19 mouse cellular contexts compared by ENCODE assay signal in genomic region chr2:39338832-39339649, GRCm38 (mm10).
A peak's percentile ranks its signal among the peaks of the same experiment; 100 is the strongest.
DNase-seq lines count a peak whose midpoint lies in the region; ATAC-seq and TF ChIP-seq lines count a peak whose summit lies in the region.
"Had no signal": no experiment of that assay in that cellular context is flagged by ENCODE, and none has a peak within 500 bp of the region (broad histone marks: within the 10 kb centered on the region; RNA-seq: fewer than 3 reads in every experiment).

No protein-coding gene starts in this region.

- no peaks in the 10 kb centered on the region for H3K36me3 ChIP-seq in midbrain, embryonic 11.5 days (ENCODE audit: control insufficient read depth, insufficient read depth, low read length)
- no peaks in the 10 kb centered on the region for H3K36me3 ChIP-seq in midbrain, embryonic 10.5 days
- H3K36me3 ChIP-seq in MEL (ENCODE audit: control insufficient read depth in 1 of 2, insufficient read depth in 2 of 2, low read length in 2 of 2), result no peaks in the 10 kb centered on the region
- H3K36me3 ChIP-seq: heart, embryonic 15.5 days; hindbrain, embryonic 15.5 days; limb, embryonic 15.5 days; stomach, embryonic 15.5 days had no signal

- H3K9me3 ChIP-seq in midbrain, embryonic 11.5 days (ENCODE audit: control insufficient read depth, low read length), result no peaks in the 10 kb centered on the region
- H3K9me3 ChIP-seq in midbrain, embryonic 10.5 days (replicated peaks), result no peaks in the 10 kb centered on the region
- no peaks in the 10 kb centered on the region for H3K9me3 ChIP-seq in MEL (replicated peaks; ENCODE audit: insufficient read depth, low read length)
- H3K9me3 ChIP-seq: heart, embryonic 15.5 days; hindbrain, embryonic 15.5 days; limb, embryonic 15.5 days; stomach, embryonic 15.5 days had no signal

- H3K27me3 ChIP-seq in midbrain, embryonic 11.5 days (ENCODE audit: control insufficient read depth, insufficient read depth, low read length), result no peaks in the 10 kb centered on the region
- no peaks in the 10 kb centered on the region for H3K27me3 ChIP-seq in midbrain, embryonic 10.5 days (ENCODE audit: low read depth, poor library complexity, severe bottlenecking)
- H3K27me3 ChIP-seq in MEL (ENCODE audit: control insufficient read depth in 1 of 2, insufficient read depth in 2 of 2, low read length in 2 of 2), result peaks cover 1 to 3% of the 10 kb centered on the region in 2 experiments; a peak in 2 of 4 replicates
- H3K27me3 ChIP-seq: heart, embryonic 15.5 days; hindbrain, embryonic 15.5 days; limb, embryonic 15.5 days; stomach, embryonic 15.5 days had no signal

- no peak for TF ChIP-seq RAD21 in MEL (IDR thresholded peaks at IDR 0.05; ENCODE audit: low read depth, low read length)

- TF ChIP-seq POLR2A in MEL (IDR thresholded peaks at IDR 0.05; ENCODE audit: control insufficient read depth in 1 of 2, insufficient read depth in 1 of 2, low read depth in 1 of 2, low read length in 2 of 2, poor library complexity in 1 of 2), result no peak
- TF ChIP-seq POLR2A in brain, embryonic 14.5 days (IDR thresholded peaks at IDR 0.05; ENCODE audit: borderline replicate concordance, extremely low read depth, insufficient read depth, insufficient read length, poor library complexity, severe bottlenecking), result no peak

- no peak for TF ChIP-seq EP300 in MEL (IDR thresholded peaks at IDR 0.05; ENCODE audit: low read depth in 1 of 2, low read length in 2 of 2)

- H3K4me1 ChIP-seq in midbrain, embryonic 11.5 days (ENCODE audit: control insufficient read depth, insufficient read depth, low read length), result no peaks in the 10 kb centered on the region
- H3K4me1 ChIP-seq in midbrain, embryonic 10.5 days, result no peaks in the 10 kb centered on the region
- no peaks in the 10 kb centered on the region for H3K4me1 ChIP-seq in MEL (ENCODE audit: control insufficient read depth in 1 of 2, insufficient read depth in 2 of 2, low read length in 2 of 2)
- H3K4me1 ChIP-seq: heart, embryonic 15.5 days; hindbrain, embryonic 15.5 days; limb, embryonic 15.5 days; stomach, embryonic 15.5 days had no signal

- H3K4me2 ChIP-seq in midbrain, embryonic 11.5 days, result no peak overlapping the region
- H3K4me2 ChIP-seq: heart, embryonic 15.5 days; hindbrain, embryonic 15.5 days; limb, embryonic 15.5 days; stomach, embryonic 15.5 days had no signal

- no peak for DNase-seq in frontal cortex, postnatal 10 days (ENCODE audit: low spot score in 2 of 2)
- DNase-seq in midbrain, embryonic 11.5 days (ENCODE audit: low spot score, missing footprints), result peak; percentile 79
- no peak for DNase-seq in midbrain, embryonic 10.5 days (ENCODE audit: low spot score)
- no peak for DNase-seq in MEL (ENCODE audit: low read depth, low spot score)
- peak; percentile 39 for DNase-seq in brain, embryonic 14.5 days (ENCODE audit: low read depth)
- DNase-seq: adrenal gland, adult 2 months; cerebellum, adult 18-20 months; gastrocnemius, postnatal 14 days; heart, adult 2 months; kidney, postnatal 4 days; lung, postnatal 10 days had no signal

- no peak overlapping the region for H3K27ac ChIP-seq in midbrain, embryonic 11.5 days (ENCODE audit: low read depth, low read length)
- no peak overlapping the region for H3K27ac ChIP-seq in midbrain, embryonic 10.5 days (replicated peaks)
- no peak overlapping the region for H3K27ac ChIP-seq in MEL (ENCODE audit: control insufficient read depth, low read depth, low read length)
- H3K27ac ChIP-seq: heart, adult 2 months; heart, embryonic 15.5 days; hindbrain, embryonic 15.5 days; limb, embryonic 15.5 days; stomach, embryonic 15.5 days had no signal

- TF ChIP-seq CTCF in MEL (IDR thresholded peaks at IDR 0.05 in 2 of 3, conservative IDR thresholded peaks at IDR 0.05 in 1 of 3; ENCODE audit: control insufficient read depth in 1 of 3, insufficient read depth in 1 of 3, low read depth in 2 of 3, low read length in 3 of 3, poor library complexity in 1 of 3, severe bottlenecking in 1 of 3), result no peak
- no peak for TF ChIP-seq CTCF in brain, embryonic 14.5 days (IDR thresholded peaks at IDR 0.05; ENCODE audit: borderline replicate concordance, extremely low read depth, insufficient read depth, insufficient read length)

- no peaks in the 10 kb centered on the region for H3K79me2 ChIP-seq in MEL (ENCODE audit: control insufficient read depth, insufficient read depth, low read length, poor library complexity)

- 85% methylated on average over 9 of the region's 9 CpGs for WGBS in midbrain, embryonic 11.5 days
- 86% methylated on average over 9 of the region's 9 CpGs for WGBS in midbrain, embryonic 10.5 days

- H3K4me3 ChIP-seq in midbrain, embryonic 11.5 days (ENCODE audit: low read depth, low read length), result no peak overlapping the region
- H3K4me3 ChIP-seq in midbrain, embryonic 10.5 days, result no peak overlapping the region
- no peak overlapping the region for H3K4me3 ChIP-seq in MEL (ENCODE audit: control insufficient read depth in 1 of 2, insufficient read depth in 1 of 2, low read depth in 2 of 2, low read length in 2 of 2)
- H3K4me3 ChIP-seq: heart, adult 2 months; heart, embryonic 15.5 days; hindbrain, embryonic 15.5 days; limb, embryonic 15.5 days; myocyte; stomach, embryonic 15.5 days had no signal

- peak; percentile 70; the same call in 1 of the 2 replicates for ATAC-seq in frontal cortex, adult (ENCODE audit: low TSS enrichment)
- ATAC-seq in midbrain, embryonic 11.5 days (ENCODE audit: low FRiP score), result peak; percentile 64
- ATAC-seq in erythroblast, adult 5-6 weeks (replicated peaks; ENCODE audit: low FRiP score, poor library complexity, severe bottlenecking), result no peak
- ATAC-seq: intestine, postnatal 0 days had no signal

- no peak overlapping the region for H3K9ac ChIP-seq in midbrain, embryonic 11.5 days (ENCODE audit: low read length)
- no peak overlapping the region for H3K9ac ChIP-seq in MEL (ENCODE audit: control insufficient read depth, low read depth, low read length, poor library complexity, severe bottlenecking)
- H3K9ac ChIP-seq: heart, embryonic 15.5 days; hindbrain, embryonic 15.5 days; limb, embryonic 15.5 days; stomach, embryonic 15.5 days had no signal

TF ChIP-seq in MEL, 35 proteins besides CTCF, POLR2A, EP300 and RAD21:
- TF ChIP-seq MAFK (IDR thresholded peaks at IDR 0.05; ENCODE audit: borderline replicate concordance, low read depth, low read length) (peak; percentile 44; the same call in 1 of the 2 replicates), POLR2AphosphoS5 (IDR thresholded peaks at IDR 0.05; ENCODE audit: borderline replicate concordance, low read depth, low read length) (no peak)

Comparison
In these comparisons a context has a peak if more than half of its experiments do, and no peak if none do; other contexts are left out.
1. DNase-seq: peak in midbrain, embryonic 11.5 days (single experiment) and brain, embryonic 14.5 days (single experiment); none in frontal cortex, postnatal 10 days (0 of 2), midbrain, embryonic 10.5 days (single experiment) and MEL (single experiment).